Mouse (Mus musculus) heart, adult 8-10 months (tissue): ENCODE results near the gene Tmigd1. TPM values are rescaled to one million over a fixed set of nuclear protein-coding genes. Genes with fewer than 3 reads are reported as not detected.
"Not testable (repeated sequence)": the region's sequence is repeated elsewhere in the genome, so short reads cannot be mapped to it uniquely, and the experiment has no call there.

Experiments used
- DNase-seq: peaks from one replicate; pipeline ENCODE4 v3.0.0; 2022; ENCODE audit warnings: low spot score
- total RNA-seq, 4 experiments: library from RNA; stranded (reverse); gene quantifications; 2 replicates each; pipeline ENCODE4 v1.2.4; 2022

Gene Tmigd1
- total RNA-seq, 4 experiments from 2014 or later = 0.38 to 0.53 TPM; not detected in 2

DNA sequence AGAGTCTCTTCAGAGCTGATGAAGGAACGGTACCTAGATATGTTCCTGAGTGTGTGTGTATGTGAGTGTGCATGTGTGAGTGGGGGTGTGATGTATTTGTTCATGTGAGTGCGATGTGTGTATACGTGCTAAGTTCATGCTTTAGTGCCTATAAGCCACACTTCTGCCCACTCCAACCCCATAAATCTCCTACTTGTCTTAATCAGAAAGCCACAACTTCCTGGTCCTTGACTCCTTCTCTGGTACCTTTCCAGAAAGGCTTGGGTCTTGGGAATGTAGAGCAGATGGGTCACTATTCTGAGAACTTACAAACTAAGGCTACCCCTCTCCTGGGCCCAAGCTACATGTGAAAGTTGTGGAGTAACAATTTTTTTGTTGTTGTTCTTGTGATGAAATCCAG lies 3.2 kb upstream of the Tmigd1 start:
- DNase-seq = no peak

DNA sequence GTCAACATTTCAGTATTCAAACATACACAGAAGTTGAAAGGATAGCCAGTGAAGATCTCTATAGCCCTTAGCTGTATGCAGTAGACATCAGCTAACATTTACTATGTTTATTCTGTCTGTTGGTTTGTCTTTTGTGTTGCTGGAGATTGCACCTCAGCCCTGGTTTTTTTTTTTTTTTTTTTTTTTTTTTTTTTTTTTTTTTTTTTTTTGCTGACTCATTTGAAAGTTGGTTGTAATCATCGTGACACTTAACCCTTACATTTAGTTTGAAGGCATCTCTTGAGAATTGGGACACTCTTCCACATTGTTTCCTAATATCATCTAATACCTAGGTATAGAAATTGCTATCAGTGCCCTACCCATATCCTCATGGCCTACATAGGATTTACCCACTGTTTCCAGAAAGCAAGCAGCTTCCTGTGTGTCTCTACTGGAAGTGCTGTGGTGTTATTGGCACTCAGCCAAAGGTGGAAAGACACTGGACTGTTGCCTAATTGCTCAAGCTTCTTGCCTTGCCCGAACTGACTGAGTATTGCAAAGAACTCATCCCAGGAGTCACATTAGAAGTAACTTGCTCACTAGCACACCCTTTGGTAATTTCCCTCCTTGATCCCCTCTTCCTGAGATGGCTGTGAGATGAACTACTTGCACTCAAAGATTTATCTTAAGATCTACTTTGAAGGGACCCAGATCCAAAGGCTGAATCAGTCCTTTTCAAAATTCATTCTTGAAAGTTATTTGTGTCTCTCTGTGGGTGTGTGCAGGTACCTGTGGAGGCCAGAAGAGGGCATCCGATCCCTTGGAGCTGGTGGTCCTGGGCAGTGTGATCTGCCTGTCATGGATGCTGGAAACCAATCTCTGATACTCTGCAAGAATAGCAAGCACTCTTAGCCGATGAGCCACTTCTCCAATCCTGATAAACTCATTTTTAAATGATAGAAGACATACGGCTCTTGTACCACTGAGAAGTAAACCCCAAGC lies 1.9 kb upstream of the Tmigd1 start:
- DNase-seq = peak; percentile 44

DNA sequence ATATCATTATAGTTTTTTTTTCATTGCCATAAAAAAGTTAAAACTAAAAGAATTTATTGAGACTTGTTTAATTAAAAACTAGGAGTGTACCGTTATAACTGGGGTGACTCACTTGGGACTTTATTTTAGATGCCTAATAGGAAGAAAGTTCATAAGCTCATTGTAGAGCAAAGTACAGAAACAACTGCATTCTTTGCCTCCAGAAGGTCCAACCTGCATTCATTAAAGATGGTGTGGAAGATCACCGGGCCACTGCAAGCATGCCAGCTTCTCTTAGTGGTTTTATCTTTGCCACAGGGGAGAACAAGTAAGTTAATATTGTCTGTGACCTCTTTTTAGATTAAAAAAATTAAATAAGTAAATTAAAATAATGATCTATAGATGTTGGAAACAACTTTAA lies 2.4 kb downstream of the Tmigd1 start:
- no peak for DNase-seq

DNA sequence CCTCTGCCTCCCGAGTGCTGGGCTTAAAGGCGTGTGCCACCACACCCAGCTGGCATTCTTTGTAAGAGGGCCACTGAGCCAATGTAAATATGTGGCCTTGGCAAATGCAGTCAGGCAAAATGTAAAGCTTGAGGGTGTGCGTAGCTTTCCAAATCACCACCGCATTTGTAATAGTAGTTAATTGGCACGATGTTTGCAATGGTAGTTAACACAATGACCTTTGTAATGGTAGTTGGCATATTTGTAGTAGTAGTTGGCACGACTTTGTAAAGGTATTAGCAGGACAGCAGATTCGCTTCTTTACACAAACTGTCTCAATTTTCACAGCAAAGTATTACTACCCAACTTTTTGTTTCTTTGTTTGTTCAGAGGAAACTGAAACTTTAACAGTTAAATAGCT lies 6.7 kb downstream of the Tmigd1 start:
- DNase-seq = no peak

DNA sequence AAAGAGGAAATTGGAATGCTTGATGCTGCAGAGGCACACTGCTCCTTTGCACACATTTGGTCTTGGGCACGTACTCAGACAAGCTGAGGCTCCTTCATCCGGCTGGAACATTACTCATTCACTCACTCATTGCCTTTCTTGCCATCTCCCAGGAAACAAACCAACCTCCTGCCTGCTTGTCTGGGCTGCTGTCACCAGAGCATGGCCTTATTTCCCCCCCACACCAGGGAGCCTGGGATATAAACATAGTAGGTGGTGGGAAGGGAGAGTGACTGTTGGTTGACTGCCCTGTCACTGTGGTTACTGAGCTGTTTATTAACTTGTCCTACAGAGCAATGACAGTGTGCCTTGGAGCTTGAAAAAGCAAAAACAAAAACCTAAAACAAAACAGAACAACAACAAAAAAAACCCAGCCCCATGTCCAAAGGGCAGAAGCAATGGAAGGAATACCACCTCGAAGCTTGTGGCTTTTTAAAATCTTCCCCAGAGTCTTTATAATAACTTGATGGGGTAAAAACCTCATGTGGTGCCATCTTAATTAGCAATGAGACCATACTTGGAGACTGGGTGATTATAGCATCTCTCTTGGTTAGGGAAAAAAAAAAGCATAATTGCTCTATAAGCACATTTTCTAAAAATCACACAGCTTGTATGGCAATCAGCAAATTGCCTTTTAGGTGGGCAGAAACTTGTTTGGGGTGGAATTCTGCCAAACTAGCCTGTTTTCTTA lies 9.5 kb downstream of the Tmigd1 start:
- no peak for DNase-seq

DNA sequence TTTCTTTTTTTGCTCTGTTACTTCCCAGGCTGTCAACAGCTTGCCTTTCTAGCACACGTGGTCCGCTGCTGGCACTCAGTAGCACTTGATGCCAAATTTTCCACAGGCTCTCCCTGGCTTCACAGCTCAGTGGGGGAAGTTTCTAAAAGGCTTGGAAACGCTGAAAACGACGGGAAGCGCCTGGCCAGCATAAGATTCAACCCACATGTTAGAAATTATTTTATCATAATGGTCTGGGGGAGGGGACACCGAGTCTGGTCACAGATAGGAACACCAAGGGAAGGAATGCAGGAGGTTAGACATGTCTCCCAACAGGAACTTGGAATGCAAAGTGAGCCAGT lies 10.1 kb downstream of the Tmigd1 start:
- DNase-seq = no peak

DNA sequence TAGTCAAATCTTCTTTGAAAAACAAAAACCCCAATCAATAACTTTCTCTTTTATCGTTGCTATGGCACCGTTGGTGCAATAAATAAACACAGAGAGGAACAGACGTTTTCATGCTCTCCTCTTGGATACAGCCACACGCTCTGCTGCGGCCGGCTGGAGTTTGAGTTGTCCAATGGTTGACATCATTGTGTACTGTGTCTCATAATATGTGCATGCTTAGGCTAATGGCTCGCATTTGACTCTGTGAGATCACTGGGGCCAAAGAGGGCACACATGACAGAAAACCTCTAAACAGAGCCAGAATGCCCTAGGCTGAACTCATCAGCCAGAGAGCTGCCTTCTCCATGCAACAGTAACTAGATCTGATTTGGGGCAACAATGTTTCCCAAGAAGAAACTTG lies 12.4 kb downstream of the Tmigd1 start:
- DNase-seq = no peak

DNA sequence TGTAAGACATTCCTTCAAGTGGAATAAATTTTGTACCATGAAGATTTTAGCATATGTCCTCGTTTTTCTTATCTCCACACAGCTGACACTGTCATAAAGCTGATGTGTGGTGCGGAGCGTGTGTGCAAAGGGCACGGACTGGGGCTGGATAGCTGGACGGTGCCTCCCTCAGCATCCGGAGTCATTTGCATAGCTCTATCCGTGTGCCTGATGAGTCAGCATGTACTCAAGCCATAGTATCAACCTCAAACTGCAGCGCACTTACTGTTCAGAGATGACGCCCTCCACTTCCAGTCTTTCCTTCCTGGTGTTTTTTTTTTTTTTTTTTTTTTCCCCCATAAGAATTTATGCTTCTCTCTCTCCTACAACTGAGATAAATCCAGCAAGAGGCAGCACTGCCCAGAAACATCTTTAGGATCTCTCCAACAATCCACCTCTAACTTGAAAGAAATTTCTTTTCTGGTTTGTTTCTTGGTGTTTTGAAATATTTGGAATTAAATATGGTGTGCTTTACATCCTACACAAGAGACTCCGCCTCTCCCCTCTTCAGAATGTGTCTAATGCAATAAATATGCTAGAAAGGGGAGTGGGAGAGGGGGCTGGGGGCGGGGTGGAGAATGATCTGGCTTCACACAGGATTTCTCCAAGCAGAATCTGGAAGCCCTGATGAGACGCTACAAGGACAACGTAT lies 14.7 kb downstream of the Tmigd1 start:
- DNase-seq = no peak

DNA sequence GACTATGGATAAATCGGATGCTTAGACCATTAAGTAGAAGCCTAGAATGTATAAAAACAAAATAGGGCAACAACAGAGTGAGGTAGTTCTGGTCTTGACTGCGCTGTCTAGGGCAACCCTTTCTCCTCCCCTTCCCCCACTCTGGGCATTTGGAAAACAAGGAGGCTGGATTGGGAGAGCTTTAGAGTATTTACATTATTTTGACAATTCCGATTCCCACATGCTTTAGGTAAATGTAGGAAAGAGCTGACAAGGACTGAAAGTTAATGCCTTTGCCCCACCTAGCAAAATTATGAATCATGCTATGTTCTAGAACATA lies 15.2 kb downstream of the Tmigd1 start:
- DNase-seq = no peak

DNA sequence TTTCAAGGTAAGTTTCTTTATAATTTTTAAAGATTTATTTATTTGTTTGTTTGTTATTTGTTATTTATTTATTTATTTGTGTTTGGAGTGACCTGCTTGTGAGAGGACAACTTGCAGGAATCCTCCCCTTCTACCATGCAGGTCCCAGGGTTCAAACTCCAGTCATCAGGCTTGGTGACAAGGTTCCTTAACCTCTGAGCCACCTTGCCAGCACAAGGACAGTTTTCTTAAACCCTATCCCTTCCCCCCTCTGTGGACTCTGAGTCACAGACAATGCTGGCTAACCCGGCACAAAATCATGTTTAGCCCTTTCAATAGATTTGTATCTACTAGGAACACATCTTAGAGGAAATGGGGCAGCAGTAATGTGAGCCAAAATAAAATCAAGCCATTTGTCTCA lies 18.6 kb downstream of the Tmigd1 start:
- no peak for DNase-seq

DNA sequence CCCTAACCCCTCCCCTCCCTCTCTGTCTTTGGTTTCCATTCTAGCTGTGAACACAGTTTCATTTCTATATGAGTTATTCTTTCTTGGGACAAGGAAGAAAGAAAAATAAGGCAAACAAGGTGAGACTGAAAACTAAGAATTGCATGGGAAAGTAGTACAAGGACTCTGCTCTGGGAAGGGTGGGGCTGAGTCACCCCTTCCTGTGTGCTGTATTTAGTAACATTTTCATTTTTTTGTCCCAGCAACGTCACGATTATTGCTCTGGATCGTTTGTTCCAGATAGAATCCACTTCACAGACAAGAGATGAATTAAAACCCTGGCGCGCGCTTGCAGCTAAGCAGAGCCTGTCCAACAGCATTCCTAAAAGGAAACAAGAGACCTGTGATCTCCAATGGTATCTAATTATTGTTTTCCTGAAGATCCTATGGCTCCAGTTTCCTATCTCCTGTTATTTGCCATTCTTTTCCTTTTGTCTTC lies 22.8 kb downstream of the Tmigd1 start, which contains the start of gene Blmh:
Gene Blmh, plus strand, starts transcription at position 51 of the 478 bp plus-strand sequence.
- peak; percentile 63 for DNase-seq

DNA sequence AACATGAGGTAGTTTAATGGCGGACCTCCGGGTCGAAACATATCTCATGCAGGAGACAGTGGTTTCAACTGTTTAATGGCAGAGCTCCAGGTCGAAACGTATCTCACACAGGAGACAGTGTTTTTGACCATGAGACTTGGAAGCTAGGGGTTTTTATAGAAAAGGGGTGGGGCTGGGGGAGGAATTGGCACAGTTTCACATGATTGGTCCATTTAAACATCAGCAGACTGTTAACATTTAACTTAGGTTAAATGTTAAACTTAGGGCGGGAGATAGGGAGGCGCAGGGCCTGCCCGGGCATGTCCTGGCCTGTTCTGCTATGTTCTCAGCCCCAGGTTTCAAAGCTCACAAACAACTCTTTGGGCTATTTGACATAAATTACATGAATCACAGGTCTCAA lies 26.6 kb downstream of the Tmigd1 start:
- DNase-seq = not testable (repeated sequence)

DNA sequence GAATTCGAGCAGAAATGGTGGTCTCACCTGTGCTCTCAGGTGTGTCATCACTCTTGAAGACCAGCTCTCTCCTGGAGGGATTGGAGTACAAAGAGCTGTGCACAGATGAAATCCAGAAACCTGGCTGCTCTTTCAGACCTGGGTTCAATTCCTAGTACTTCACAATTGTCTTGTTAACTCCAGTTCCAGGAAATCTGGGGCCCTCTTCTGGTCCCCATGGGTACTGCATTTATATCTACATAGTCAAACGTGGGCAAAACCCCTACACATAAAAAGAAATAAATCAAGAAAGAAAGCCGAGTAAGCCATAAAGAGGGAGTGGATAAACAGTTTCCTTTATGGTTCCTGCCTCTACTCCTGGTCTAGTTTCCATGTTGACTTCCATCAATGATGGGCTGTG lies 31.2 kb downstream of the Tmigd1 start:
- no peak for DNase-seq

DNA sequence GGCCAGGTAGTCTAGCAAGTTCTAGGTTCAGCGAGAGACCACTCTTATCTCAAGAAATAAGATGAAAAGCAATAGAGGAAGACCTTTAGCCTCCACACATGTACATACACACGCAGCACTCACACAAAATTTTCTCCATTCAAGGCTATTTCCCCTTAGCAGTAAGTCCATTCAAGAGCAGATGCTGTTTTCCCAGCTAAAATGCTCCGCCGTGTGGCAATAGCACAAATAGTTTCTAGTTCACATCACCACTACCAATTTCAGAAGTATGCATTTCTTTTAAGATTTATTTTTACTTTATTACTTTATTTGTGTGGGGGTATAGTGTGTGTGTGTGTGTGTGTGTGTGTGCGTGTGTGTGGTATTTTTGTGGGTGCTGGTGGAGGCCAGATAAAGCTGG lies 34.6 kb downstream of the Tmigd1 start:
- DNase-seq = no peak

DNA sequence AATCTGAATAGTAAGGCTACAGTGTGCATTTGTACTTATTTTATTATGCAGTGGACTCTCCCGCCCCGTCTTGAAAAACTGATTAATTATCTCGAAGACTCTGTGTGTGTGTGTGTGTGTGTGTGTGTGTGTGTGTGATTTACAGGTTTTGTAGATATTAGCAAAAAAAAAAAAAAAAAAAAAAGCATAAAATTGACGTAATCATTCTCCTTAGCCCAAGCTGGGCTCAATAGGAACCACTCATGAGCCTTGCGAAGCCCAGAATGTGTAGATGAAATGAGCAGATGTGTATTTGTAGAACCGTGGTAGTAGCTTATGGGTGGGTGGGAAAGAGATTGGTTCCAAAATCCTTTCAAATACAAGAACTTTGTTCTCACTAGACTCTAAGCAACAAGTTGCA lies 42.9 kb downstream of the Tmigd1 start:
- no peak for DNase-seq

DNA sequence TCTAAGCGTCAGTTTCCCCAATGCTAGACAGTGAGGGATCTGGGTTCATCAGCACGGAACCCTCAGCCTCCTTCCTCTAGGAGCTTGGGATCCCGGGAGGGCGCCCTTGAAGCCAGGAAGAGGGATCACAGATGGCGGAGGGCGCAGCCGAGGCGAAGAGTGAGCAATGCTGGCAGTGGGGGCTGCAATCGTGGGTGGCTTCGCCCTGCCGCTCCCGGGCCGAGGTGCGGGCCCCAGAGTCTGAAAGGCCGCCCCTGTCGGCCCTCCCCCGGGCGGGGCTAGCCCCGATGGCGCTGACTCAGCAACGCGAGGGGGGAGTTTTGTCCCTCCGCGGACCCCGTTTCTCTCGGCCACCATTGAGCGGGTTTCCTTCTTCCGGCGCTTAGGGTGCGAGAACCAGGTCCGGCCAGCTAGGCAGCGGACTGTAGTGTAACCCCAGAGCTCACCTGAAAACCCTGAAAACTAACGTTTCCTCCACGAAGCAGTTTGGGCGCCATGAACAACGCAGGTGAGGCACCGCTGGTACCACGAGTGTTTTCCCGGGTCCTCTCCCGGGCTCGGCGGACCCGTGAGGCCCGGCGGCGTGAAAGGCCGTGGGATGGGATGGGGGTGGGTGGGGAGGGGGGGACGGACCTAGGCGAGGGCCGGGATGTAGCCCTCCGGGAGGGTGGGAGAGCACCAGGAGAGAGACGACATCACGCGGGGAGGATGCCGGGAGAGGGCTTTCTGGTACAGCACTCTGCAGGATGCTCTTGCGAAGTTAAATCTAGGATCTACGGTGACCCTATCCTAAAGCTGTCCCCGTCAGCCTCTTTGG lies 43.6 kb downstream of the Tmigd1 start:
- DNase-seq = peak; percentile 94

DNA sequence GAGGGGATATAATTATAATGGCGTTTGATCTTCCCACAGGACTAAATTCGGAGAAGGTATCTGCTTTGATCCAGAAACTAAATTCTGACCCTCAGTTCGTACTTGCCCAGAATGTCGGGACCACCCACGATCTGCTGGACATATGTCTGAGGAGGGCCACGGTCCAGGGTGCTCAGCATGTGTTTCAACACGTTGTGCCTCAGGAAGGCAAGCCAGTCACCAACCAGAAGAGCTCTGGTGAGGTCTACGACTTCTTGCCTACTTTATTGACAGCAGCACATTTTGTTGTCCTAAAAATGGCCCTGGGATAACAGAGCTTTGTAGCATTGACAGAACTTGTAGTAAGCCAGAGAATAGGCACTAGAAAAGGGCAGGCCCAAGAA lies 44.2 kb downstream of the Tmigd1 start:
- no peak for DNase-seq

DNA sequence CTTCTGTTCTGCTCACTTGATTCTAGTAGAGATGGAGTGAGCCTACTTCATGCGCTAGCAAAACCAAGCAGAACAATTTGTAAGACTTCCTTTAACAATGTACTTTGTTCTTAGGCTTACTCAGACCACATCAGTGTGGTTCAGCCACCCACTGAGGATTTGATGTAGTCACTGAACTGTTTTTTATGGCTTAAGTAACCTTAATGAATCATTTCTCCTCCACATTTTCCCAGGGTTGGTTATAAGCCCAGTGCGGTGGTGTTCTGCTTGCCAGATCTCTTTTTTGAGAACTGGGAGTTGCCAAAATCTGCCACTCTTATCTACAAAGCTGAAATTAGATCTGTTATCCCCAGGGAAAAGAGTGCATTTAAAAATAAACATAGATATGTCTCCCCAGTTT lies 51.6 kb downstream of the Tmigd1 start:
- peak; percentile 35 for DNase-seq

DNA sequence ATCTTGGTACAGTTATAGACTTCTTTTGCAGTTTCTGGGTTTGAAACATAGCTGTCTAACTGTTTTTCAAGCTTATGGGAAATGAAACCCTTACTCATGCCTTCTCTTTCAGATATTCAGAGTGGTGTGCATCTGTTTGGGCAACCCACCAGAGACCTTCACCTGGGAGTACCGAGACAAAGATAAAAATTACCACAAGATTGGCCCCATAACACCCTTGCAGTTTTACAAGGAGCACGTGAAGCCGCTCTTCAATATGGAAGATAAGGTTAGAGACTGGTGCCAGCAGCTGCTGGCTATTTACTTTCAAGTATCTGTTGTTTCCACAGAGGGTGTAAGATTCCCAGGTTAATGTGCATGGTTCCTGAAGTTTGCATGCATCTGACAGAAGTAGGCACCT lies 63.7 kb downstream of the Tmigd1 start:
- DNase-seq = no peak
